Mouse (Mus musculus) embryonic facial prominence, embryonic 15.5 days (tissue): ENCODE data around the gene Creb5. TPM values are rescaled to one million over a fixed set of nuclear protein-coding genes. Genes with fewer than 3 reads are reported as not detected.

Experiments
- ATAC-seq: fragments of 200-750 bp; cut with Nextera tagmentation; 2 replicates; pipeline ENCODE4 v1.8.0; 2017; ENCODE audit warnings: low read depth, moderate TSS enrichment; ENCODE audit not compliant: insufficient number of reproducible peaks, low FRiP score, low TSS enrichment
- H3K27ac ChIP-seq: fragments of 300-500 bp; sonication (generic); replicated peaks from 2 replicates; pipeline ENCODE4 v1.5.1; 2015; ENCODE audit warnings: mild to moderate bottlenecking, inconsistent platforms
- H3K27me3 ChIP-seq: fragments of 300-500 bp; sonication (generic); 2 replicates; pipeline ENCODE4 v1.6.1; 2015; ENCODE audit warnings: inconsistent platforms
- H3K36me3 ChIP-seq: fragments of 300-500 bp; sonication (generic); 2 replicates; pipeline ENCODE4 v1.6.1; 2015; ENCODE audit warnings: mild to moderate bottlenecking, inconsistent platforms
- H3K4me1 ChIP-seq: fragments of 300-500 bp; sonication (generic); 2 replicates; pipeline ENCODE4 v1.6.1; 2015; ENCODE audit warnings: inconsistent platforms
- H3K4me2 ChIP-seq: fragments of 300-500 bp; sonication (generic); replicated peaks from 2 replicates; pipeline ENCODE4 v1.6.1; 2015; ENCODE audit warnings: mild to moderate bottlenecking, inconsistent platforms
- H3K4me3 ChIP-seq: fragments of 300-500 bp; sonication (generic); replicated peaks from 2 replicates; pipeline ENCODE4 v1.5.1; 2015; ENCODE audit warnings: mild to moderate bottlenecking, inconsistent platforms
- H3K9ac ChIP-seq: fragments of 300-500 bp; sonication (generic); 2 replicates; pipeline ENCODE4 v1.6.1; 2015; ENCODE audit warnings: inconsistent platforms
- H3K9me3 ChIP-seq: fragments of 300-500 bp; sonication (generic); replicated peaks from 2 replicates; pipeline ENCODE4 v1.6.1; 2016; ENCODE audit warnings: inconsistent platforms
- WGBS: fragments of 180-500 bp; shearing (Covaris S2); methylation state at CpG from one replicate; pipeline ENCODE4 v1.1.7; 2015; 5-methylcytosine and 5-hydroxymethylcytosine counted together
- polyA plus RNA-seq: library from polyadenylated mRNA; unstranded; fragments of >200 nt; fragmentation: Nextera tagmentation; extraction: Ambion mirVana; gene quantifications from 2 replicates; pipeline ENCODE4 v1.2.1, GENCODE M21; 2015

Creb5 gene
- polyA plus RNA-seq, 1 experiment from 2014 or later = 28.3 TPM

- ATAC-seq = no peak
- no peak overlapping the region for H3K4me3 ChIP-seq
- 67% methylated on average over 1 of the region's 1 CpGs for WGBS
- peaks cover 8% of the 10 kb centered on the region for H3K4me1 ChIP-seq
- H3K9me3 ChIP-seq = no peaks in the 10 kb centered on the region
- H3K27ac ChIP-seq = no peak overlapping the region
- H3K9ac ChIP-seq = no peak overlapping the region
- no peak overlapping the region for H3K4me2 ChIP-seq
- H3K36me3 ChIP-seq = no peaks in the 10 kb centered on the region
- H3K27me3 ChIP-seq = no peaks in the 10 kb centered on the region
Measured at GRCm38 (mm10) chr6:53649782-53650181, 362.7 kb downstream of the Creb5 start.

- peaks cover 18% of the 10 kb centered on the region for H3K4me1 ChIP-seq
- H3K9me3 ChIP-seq = no peaks in the 10 kb centered on the region
- no peak overlapping the region for H3K9ac ChIP-seq
- H3K27ac ChIP-seq = no peak overlapping the region
- no peaks in the 10 kb centered on the region for H3K36me3 ChIP-seq
- no peak overlapping the region for H3K4me3 ChIP-seq
- H3K27me3 ChIP-seq = no peaks in the 10 kb centered on the region
- no peak for ATAC-seq
- no peak overlapping the region for H3K4me2 ChIP-seq
- 76% methylated on average over 5 of the region's 5 CpGs for WGBS
Measured at GRCm38 (mm10) chr6:53652691-53653090, 365.6 kb downstream of the Creb5 start.

GRCm38 (mm10) chr6:53653706-53654360 is 366.8 kb downstream of the Creb5 start:
- 76% methylated on average over 8 of the region's 8 CpGs for WGBS
- peak overlapping the region; percentile 44; the same call in 1 of the 2 replicates for H3K27ac ChIP-seq
- ATAC-seq = no peak

GRCm38 (mm10) chr6:53654361-53654824 is 367.3 kb downstream of the Creb5 start:
- Histone ChIP-seq H3K9ac (no peak overlapping the region), H3K27ac (peak overlapping the region; percentile 44), H3K9me3 (no peaks in the 10 kb centered on the region), H3K4me3 (no peak overlapping the region), H3K4me1 (peaks cover 18% of the 10 kb centered on the region), H3K4me2 (no peak overlapping the region), H3K36me3 (no peaks in the 10 kb centered on the region), H3K27me3 (no peaks in the 10 kb centered on the region)
- ATAC-seq = no peak
- WGBS = 41% methylated on average over 12 of the region's 12 CpGs

More at GRCm38 (mm10) chr6:53653706-53654360, 366.8 kb downstream of the Creb5 start:
- Histone ChIP-seq H3K4me2 (no peak overlapping the region), H3K4me1 (peaks cover 18% of the 10 kb centered on the region), H3K36me3 (no peaks in the 10 kb centered on the region), H3K9ac (no peak overlapping the region), H3K27me3 (no peaks in the 10 kb centered on the region), H3K9me3 (no peaks in the 10 kb centered on the region), H3K4me3 (no peak overlapping the region)

- no peak overlapping the region for H3K9ac ChIP-seq
- H3K27ac ChIP-seq = no peak overlapping the region
- no peaks in the 10 kb centered on the region for H3K9me3 ChIP-seq
- no peak overlapping the region for H3K4me2 ChIP-seq
- H3K27me3 ChIP-seq = no peaks in the 10 kb centered on the region
- peaks cover 18% of the 10 kb centered on the region for H3K4me1 ChIP-seq
- H3K4me3 ChIP-seq = no peak overlapping the region
- no peaks in the 10 kb centered on the region for H3K36me3 ChIP-seq
- ATAC-seq = no peak
- 55% methylated on average over 3 of the region's 3 CpGs for WGBS
Measured at GRCm38 (mm10) chr6:53656466-53656865, 369.4 kb downstream of the Creb5 start.

GRCm38 (mm10) chr6:53657483-53657882 is 370.4 kb downstream of the Creb5 start:
- H3K36me3 ChIP-seq = no peaks in the 10 kb centered on the region

GRCm38 (mm10) chr6:53662858-53663833 is 376.1 kb downstream of the Creb5 start:
- H3K4me2 ChIP-seq = no peak overlapping the region

More at GRCm38 (mm10) chr6:53657483-53657882, 370.4 kb downstream of the Creb5 start:
- H3K27me3 ChIP-seq = no peaks in the 10 kb centered on the region
- no peak overlapping the region for H3K4me3 ChIP-seq
- no peak overlapping the region for H3K27ac ChIP-seq
- ATAC-seq = no peak
- H3K4me1 ChIP-seq = peaks cover 18% of the 10 kb centered on the region
- H3K4me2 ChIP-seq = no peak overlapping the region
- H3K9ac ChIP-seq = no peak overlapping the region
- WGBS = 57% methylated on average over 4 of the region's 4 CpGs
- no peaks in the 10 kb centered on the region for H3K9me3 ChIP-seq

GRCm38 (mm10) chr6:53664759-53665158 is 377.7 kb downstream of the Creb5 start:
- Histone ChIP-seq H3K4me2 (no peak overlapping the region), H3K9ac (no peak overlapping the region), H3K27ac (no peak overlapping the region), H3K36me3 (no peaks in the 10 kb centered on the region), H3K27me3 (no peaks in the 10 kb centered on the region), H3K9me3 (no peaks in the 10 kb centered on the region), H3K4me3 (no peak overlapping the region), H3K4me1 (peaks cover 18% of the 10 kb centered on the region)
- WGBS = 45% methylated on average over 1 of the region's 1 CpGs
- no peak for ATAC-seq

More at GRCm38 (mm10) chr6:53662858-53663833, 376.1 kb downstream of the Creb5 start:
- Histone ChIP-seq H3K27ac (no peak overlapping the region), H3K9ac (no peak overlapping the region), H3K36me3 (no peaks in the 10 kb centered on the region), H3K27me3 (no peaks in the 10 kb centered on the region), H3K4me1 (peaks cover 18% of the 10 kb centered on the region), H3K4me3 (no peak overlapping the region), H3K9me3 (no peaks in the 10 kb centered on the region)
- WGBS = 49% methylated on average over 11 of the region's 11 CpGs
- ATAC-seq = peak; percentile 65; the same call in 1 of the 2 replicates

- H3K9me3 ChIP-seq = no peaks in the 10 kb centered on the region
- no peak overlapping the region for H3K9ac ChIP-seq
- H3K4me3 ChIP-seq = no peak overlapping the region
- 63% methylated on average over 5 of the region's 5 CpGs for WGBS
- H3K27me3 ChIP-seq = no peaks in the 10 kb centered on the region
- H3K4me1 ChIP-seq = peaks cover 18% of the 10 kb centered on the region
- no peak for ATAC-seq
- no peak overlapping the region for H3K4me2 ChIP-seq
- H3K36me3 ChIP-seq = no peaks in the 10 kb centered on the region
- H3K27ac ChIP-seq = no peak overlapping the region
Measured at GRCm38 (mm10) chr6:53666503-53666902, 379.4 kb downstream of the Creb5 start.

- H3K4me3 ChIP-seq = no peak overlapping the region
- 59% methylated on average over 1 of the region's 1 CpGs for WGBS
- H3K4me2 ChIP-seq = no peak overlapping the region
- H3K27ac ChIP-seq = peak overlapping the region; percentile 71
- no peak for ATAC-seq
- H3K36me3 ChIP-seq = no peaks in the 10 kb centered on the region
- peaks cover 29% of the 10 kb centered on the region for H3K4me1 ChIP-seq
- no peaks in the 10 kb centered on the region for H3K27me3 ChIP-seq
- H3K9ac ChIP-seq = no peak overlapping the region
- no peaks in the 10 kb centered on the region for H3K9me3 ChIP-seq
Measured at GRCm38 (mm10) chr6:53678307-53678706, 391.2 kb downstream of the Creb5 start.

GRCm38 (mm10) chr6:53680046-53680445 is 393.0 kb downstream of the Creb5 start:
- Histone ChIP-seq H3K27me3 (no peaks in the 10 kb centered on the region), H3K4me3 (no peak overlapping the region), H3K4me1 (peaks cover 34% of the 10 kb centered on the region), H3K36me3 (no peaks in the 10 kb centered on the region), H3K27ac (no peak overlapping the region), H3K4me2 (no peak overlapping the region), H3K9me3 (no peaks in the 10 kb centered on the region), H3K9ac (no peak overlapping the region)
- no peak for ATAC-seq
- 78% methylated on average over 8 of the region's 8 CpGs for WGBS
